Mouse (Mus musculus): Measurements from ENCODE around the gene Vsx1. TPM values are rescaled to one million over a fixed set of nuclear protein-coding genes. Genes with fewer than 3 reads are reported as not detected.
A peak's percentile ranks its signal among the peaks of the same experiment; 100 is the strongest.

The Vsx1 gene
- polyA plus RNA-seq, 1 experiment, result not detected

GRCm38 (mm10) chr2:150660668-150661451, 28.3 kb downstream of the Vsx1 start:
- peaks cover 23% of the 10 kb centered on the region for H3K4me1 ChIP-seq (ENCODE audit: control insufficient read depth, insufficient read depth, low read length)
- no peak overlapping the region for H3K4me3 ChIP-seq (ENCODE audit: insufficient read depth, low read length)
- no peak overlapping the region for H3K27ac ChIP-seq (ENCODE audit: insufficient read depth, low read depth, low read length)
- TF ChIP-seq CTCF (IDR thresholded peaks at IDR 0.05; ENCODE audit: low read depth, low read length), result no peak
- no peak for TF ChIP-seq POLR2A (IDR thresholded peaks at IDR 0.05; ENCODE audit: borderline replicate concordance, low read depth, low read length)

DNA sequence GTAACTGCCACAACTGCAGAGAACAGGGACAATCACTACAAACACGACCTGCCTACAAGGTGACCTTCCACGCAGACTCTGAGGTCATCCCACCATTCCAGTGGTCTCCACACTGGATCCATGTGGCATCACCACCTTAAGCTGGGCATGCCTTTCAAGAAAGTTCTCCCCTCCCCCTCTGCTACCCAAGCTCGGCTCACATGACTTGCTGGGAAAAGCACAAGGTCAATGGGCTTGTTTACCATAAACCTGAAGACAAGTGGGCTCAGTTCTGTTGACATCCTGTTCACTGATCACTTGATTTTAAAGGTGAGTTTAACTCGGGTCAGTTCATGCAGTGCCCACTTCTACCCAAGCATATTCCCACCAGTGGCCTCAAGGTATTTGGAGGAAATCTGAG, 29.1 kb downstream of the Vsx1 start:
- H3K4me3 ChIP-seq (ENCODE audit: insufficient read depth, low read length), result no peak overlapping the region
- peaks cover 23% of the 10 kb centered on the region for H3K4me1 ChIP-seq (ENCODE audit: control insufficient read depth, insufficient read depth, low read length)
- TF ChIP-seq POLR2A (IDR thresholded peaks at IDR 0.05; ENCODE audit: borderline replicate concordance, low read depth, low read length) (no peak), CTCF (IDR thresholded peaks at IDR 0.05; ENCODE audit: low read depth, low read length) (no peak)
- H3K27ac ChIP-seq (ENCODE audit: insufficient read depth, low read depth, low read length), result no peak overlapping the region

DNA sequence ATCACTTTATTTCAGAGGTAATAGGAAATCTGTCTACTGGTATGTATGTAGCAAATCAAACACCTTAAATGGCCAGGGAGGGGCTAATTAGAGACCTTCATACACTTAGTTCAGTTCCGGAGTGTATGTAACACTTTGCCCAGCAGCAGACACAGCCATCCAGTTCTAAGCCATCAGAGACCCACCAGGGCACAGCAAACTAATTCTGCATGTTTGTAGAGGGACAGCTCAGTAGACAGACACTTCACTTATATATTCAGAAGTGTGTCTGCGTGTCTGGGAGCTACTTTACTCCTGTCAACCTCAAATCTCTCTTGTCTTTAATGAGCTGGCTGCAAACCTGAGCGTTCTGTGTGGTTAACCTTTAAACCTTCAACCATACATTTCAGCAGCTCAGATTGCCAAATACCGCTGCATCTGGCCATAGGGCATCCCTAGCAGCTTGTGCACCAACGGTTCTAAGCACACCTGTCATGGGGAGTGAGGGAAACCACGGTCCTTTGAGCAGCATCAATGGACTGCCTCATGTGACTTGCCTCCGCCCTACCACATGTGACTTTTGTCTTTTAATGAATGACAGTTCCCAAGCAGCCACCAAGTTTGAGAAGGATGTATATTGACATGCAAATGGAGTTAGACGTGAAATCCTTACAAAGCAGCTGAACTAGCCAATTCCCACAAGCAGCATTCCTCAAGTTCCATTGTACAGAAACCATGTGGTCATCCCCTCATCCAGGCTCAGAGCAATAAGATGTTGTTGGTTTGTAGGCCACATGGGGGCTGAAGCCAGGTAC, 32.0 kb downstream of the Vsx1 start:
- H3K4me1 ChIP-seq (ENCODE audit: control insufficient read depth, insufficient read depth, low read length), result peaks cover 19% of the 10 kb centered on the region
- no peak overlapping the region for H3K27ac ChIP-seq (ENCODE audit: insufficient read depth, low read depth, low read length)
- TF ChIP-seq POLR2A (IDR thresholded peaks at IDR 0.05; ENCODE audit: borderline replicate concordance, low read depth, low read length) (no peak), CTCF (IDR thresholded peaks at IDR 0.05; ENCODE audit: low read depth, low read length) (no peak)
- no peak overlapping the region for H3K4me3 ChIP-seq (ENCODE audit: insufficient read depth, low read length)

DNA sequence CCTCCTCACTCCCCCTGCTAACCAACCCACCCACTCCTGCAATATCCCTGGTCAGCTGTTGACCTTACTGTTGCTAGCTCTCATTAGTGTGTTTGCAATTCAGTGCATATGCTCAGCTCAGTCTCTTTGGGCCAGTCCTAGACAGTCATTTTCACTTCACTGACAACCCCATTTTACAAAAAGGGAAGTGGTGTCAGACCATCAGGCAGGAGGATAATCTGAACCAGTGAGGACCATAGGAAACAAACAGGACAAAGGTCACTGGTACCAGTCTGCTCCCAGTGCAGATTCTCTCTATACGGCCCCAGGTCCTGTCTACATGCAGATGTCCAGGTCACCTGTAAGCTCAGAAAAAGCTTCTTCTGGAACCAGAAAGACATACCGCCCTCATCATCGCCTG, 33.0 kb downstream of the Vsx1 start:
- Histone ChIP-seq H3K27ac (ENCODE audit: insufficient read depth, low read depth, low read length) (no peak overlapping the region), H3K4me1 (ENCODE audit: control insufficient read depth, insufficient read depth, low read length) (peaks cover 8% of the 10 kb centered on the region), H3K4me3 (ENCODE audit: insufficient read depth, low read length) (no peak overlapping the region)
- no peak for TF ChIP-seq POLR2A (IDR thresholded peaks at IDR 0.05; ENCODE audit: borderline replicate concordance, low read depth, low read length)
- no peak for TF ChIP-seq CTCF (IDR thresholded peaks at IDR 0.05; ENCODE audit: low read depth, low read length)

GRCm38 (mm10) chr2:150655290-150655689, 33.9 kb downstream of the Vsx1 start:
- Histone ChIP-seq H3K27ac (ENCODE audit: insufficient read depth, low read depth, low read length) (no peak overlapping the region), H3K4me1 (ENCODE audit: control insufficient read depth, insufficient read depth, low read length) (peaks cover 5% of the 10 kb centered on the region), H3K4me3 (ENCODE audit: insufficient read depth, low read length) (no peak overlapping the region)
- TF ChIP-seq POLR2A (IDR thresholded peaks at IDR 0.05; ENCODE audit: borderline replicate concordance, low read depth, low read length) (no peak), CTCF (IDR thresholded peaks at IDR 0.05; ENCODE audit: low read depth, low read length) (no peak)

DNA sequence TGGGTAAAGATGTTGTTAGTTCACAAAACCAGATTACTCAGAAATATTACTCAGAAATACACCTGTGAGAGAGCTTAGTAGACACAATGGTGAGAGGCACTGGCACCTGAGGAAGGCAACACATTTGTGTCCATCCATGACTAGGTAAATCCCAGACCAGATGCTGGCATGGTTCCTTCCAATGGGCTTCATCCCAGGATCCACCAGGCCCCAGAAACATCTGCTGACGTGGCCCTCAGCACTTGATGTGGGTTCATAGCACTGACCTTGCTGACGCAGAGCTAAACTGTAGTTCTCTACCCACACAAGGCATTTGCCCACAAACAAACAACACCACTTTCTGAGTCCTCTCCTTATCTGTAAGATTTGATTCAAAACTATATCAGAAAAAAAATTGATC, 34.3 kb downstream of the Vsx1 start:
- Histone ChIP-seq H3K4me1 (ENCODE audit: control insufficient read depth, insufficient read depth, low read length) (peaks cover 5% of the 10 kb centered on the region), H3K4me3 (ENCODE audit: insufficient read depth, low read length) (no peak overlapping the region), H3K27ac (ENCODE audit: insufficient read depth, low read depth, low read length) (no peak overlapping the region)
- TF ChIP-seq CTCF (IDR thresholded peaks at IDR 0.05; ENCODE audit: low read depth, low read length) (no peak), POLR2A (IDR thresholded peaks at IDR 0.05; ENCODE audit: borderline replicate concordance, low read depth, low read length) (no peak)

DNA sequence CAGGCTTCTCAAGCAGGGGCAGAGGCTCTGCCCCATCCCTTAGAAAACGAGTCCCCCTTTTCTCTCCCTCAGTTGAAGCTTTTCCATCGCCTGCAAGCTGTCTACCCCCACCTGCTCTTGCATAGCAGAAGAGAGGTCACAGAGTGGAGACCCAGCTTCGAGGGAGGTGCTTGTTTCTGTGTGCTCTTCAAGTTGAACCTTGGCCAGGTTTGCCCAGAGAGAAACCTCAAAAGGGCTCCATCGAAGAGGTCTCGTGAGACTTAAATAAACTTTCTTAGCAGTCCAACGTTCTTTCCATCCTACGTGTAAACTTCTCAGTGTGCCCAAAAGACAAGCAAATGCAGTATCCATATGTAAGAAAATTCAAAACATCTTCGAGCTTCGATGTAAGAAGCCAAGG, 37.8 kb downstream of the Vsx1 start:
- no peak for TF ChIP-seq POLR2A (IDR thresholded peaks at IDR 0.05; ENCODE audit: borderline replicate concordance, low read depth, low read length)
- TF ChIP-seq CTCF (IDR thresholded peaks at IDR 0.05; ENCODE audit: low read depth, low read length), result no peak
- Histone ChIP-seq H3K27ac (ENCODE audit: insufficient read depth, low read depth, low read length) (no peak overlapping the region), H3K4me1 (ENCODE audit: control insufficient read depth, insufficient read depth, low read length) (peaks cover 15% of the 10 kb centered on the region), H3K4me3 (ENCODE audit: insufficient read depth, low read length) (no peak overlapping the region)

- Histone ChIP-seq H3K4me1 (ENCODE audit: control insufficient read depth, insufficient read depth, low read length) (peaks cover 13% of the 10 kb centered on the region), H3K27ac (ENCODE audit: insufficient read depth, low read depth, low read length) (no peak overlapping the region), H3K4me3 (ENCODE audit: insufficient read depth, low read length) (no peak overlapping the region)
- TF ChIP-seq CTCF (IDR thresholded peaks at IDR 0.05; ENCODE audit: low read depth, low read length), result no peak
- TF ChIP-seq POLR2A (IDR thresholded peaks at IDR 0.05; ENCODE audit: borderline replicate concordance, low read depth, low read length), result no peak
Observed at GRCm38 (mm10) chr2:150650511-150651074, 38.6 kb downstream of the Vsx1 start.

DNA sequence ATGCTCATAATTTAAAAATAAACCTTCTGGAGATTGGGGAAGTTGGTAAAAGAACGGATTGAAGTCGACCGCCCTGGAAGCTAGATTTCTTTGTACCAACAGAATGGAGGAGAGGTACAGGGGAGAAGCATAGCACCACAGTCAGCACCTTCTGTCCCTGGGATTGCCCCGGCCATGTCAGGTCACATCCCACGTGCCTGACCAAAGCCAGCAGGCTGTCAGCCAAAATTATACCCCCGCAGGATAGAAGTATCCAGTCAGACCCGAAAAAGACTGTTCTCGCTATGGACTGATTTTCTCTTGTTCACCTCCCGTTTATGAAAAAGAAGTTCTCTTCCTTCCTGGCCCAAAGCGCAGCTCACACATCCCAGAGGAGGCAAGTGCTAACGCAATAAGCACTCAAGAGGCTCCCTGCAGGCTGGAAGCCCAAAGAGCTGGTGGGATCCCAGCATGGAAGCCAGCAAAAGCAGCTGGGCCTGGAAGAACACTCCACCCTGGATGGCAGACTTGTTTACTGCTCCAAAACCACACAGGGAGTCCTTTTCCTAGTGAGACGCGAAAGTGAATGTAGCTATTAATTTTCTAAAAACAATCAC, 40.8 kb downstream of the Vsx1 start:
- TF ChIP-seq CTCF (IDR thresholded peaks at IDR 0.05; ENCODE audit: low read depth, low read length), result no peak
- no peak for TF ChIP-seq POLR2A (IDR thresholded peaks at IDR 0.05; ENCODE audit: borderline replicate concordance, low read depth, low read length)
- Histone ChIP-seq H3K4me3 (ENCODE audit: insufficient read depth, low read length) (0 out of 2 replicates have a peak overlapping the region, but pooled peaks have one; percentile 21), H3K4me1 (ENCODE audit: control insufficient read depth, insufficient read depth, low read length) (peaks cover 13% of the 10 kb centered on the region), H3K27ac (ENCODE audit: insufficient read depth, low read depth, low read length) (peak overlapping the region; percentile 83)

Data from bone marrow macrophage, adult 2 months (primary cell).